Mouse (Mus musculus) heart, embryonic 16.5 days (tissue): ENCODE measurements around the gene Chsy1. TPM values are rescaled to one million over a fixed set of nuclear protein-coding genes. Genes with fewer than 3 reads are reported as not detected.

Source experiments
- ATAC-seq: fragments of 200-750 bp; cut with Nextera tagmentation; replicated peaks from 2 replicates; pipeline ENCODE4 v1.8.0; 2017; ENCODE audit warnings: moderate number of reproducible peaks; ENCODE audit not compliant: insufficient read depth, low FRiP score; ENCODE audit errors: extremely low read depth
- H3K27ac ChIP-seq: fragments of 300-500 bp; sonication (generic); 2 replicates; pipeline ENCODE4 v1.5.1; 2014; ENCODE audit warnings: mild to moderate bottlenecking, low read length, control low read depth, moderate library complexity
- H3K27me3 ChIP-seq: fragments of 300-500 bp; sonication (generic); 2 replicates; pipeline ENCODE4 v1.6.1; 2014; ENCODE audit warnings: low read length, mixed read lengths; ENCODE audit not compliant: control insufficient read depth, insufficient read depth
- H3K36me3 ChIP-seq: fragments of 300-500 bp; sonication (generic); 2 replicates; pipeline ENCODE4 v1.6.1; 2014; ENCODE audit not compliant: control insufficient read depth, insufficient read depth
- H3K4me1 ChIP-seq: fragments of 300-500 bp; sonication (generic); 2 replicates; pipeline ENCODE4 v1.6.1; 2014; ENCODE audit warnings: low read length, mixed read lengths; ENCODE audit not compliant: control insufficient read depth, insufficient read depth
- H3K4me2 ChIP-seq: fragments of 300-500 bp; sonication (generic); 2 replicates; pipeline ENCODE4 v1.6.1; 2014; ENCODE audit warnings: low read depth, mild to moderate bottlenecking, control low read depth, low read length
- H3K4me3 ChIP-seq: fragments of 300-500 bp; sonication (generic); 2 replicates; pipeline ENCODE4 v1.5.1; 2014; ENCODE audit warnings: mild to moderate bottlenecking, control low read depth, low read length
- H3K9ac ChIP-seq: fragments of 300-500 bp; sonication (generic); 2 replicates; pipeline ENCODE4 v1.6.1; 2014; ENCODE audit warnings: low read length, control low read depth
- H3K9me3 ChIP-seq: fragments of 300-500 bp; sonication (generic); replicated peaks from 2 replicates; pipeline ENCODE4 v1.6.1; 2016; ENCODE audit warnings: low read length; ENCODE audit not compliant: control insufficient read depth
- WGBS: fragments of 180-500 bp; shearing (Covaris S2); extraction: QIAGEN DNeasy Blood & Tissue Kit; methylation state at CpG from one replicate; pipeline ENCODE4 v1.1.7; 2014; 5-methylcytosine and 5-hydroxymethylcytosine counted together
- polyA plus RNA-seq: library from polyadenylated mRNA; unstranded; fragments of >200 nt; fragmentation: Nextera tagmentation; extraction: Ambion mirVana; gene quantifications from 2 replicates; pipeline ENCODE4 v1.2.1, GENCODE M21; 2015

The Chsy1 gene
- polyA plus RNA-seq, 1 experiment from 2014 or later = 10.8 TPM

DNA sequence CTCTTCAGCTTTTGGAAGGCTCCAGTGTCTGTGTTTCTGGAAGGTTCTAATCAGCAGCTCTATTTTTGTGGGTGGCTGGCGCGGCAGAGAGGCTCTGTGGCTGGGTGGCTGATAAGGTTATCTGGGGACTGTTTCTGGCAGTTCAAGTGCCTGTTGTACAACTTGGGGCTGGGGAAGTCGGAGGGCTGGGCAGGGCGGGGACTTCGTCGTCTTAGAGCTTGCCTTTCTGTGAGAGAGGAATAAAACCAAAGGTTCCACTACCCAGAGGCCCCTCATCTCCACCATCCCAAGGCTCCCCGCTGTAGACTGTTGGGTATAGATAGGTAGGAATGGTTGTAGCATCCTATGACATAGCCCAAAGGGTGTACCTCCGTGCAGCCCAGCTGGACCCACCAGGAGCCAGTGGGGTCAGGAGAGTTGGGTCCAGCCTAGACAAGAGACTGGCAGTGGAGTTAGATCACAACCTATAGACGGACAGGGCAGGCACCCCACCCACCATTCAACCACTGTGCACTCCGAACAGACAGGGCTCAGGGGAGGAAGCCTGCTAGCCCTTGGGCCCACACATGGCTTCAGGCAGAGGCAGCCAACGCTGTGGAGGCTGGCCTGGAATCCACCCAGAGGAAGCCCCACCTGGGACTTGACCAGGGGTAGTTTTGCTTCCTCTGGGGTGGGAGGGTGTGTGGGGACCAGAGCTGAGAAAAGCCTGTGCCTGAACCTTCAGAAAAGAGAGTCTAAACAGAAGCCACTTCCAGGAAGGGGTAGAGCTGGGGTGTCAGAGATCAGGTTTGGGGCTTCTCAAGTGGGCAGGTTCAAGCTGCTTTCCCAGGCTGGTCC lies 87.5 kb downstream of the Chsy1 start:
- Histone ChIP-seq H3K9ac (peak overlapping the region; percentile 57; the same call in 1 of the 2 replicates), H3K4me2 (peak overlapping the region; percentile 24), H3K27ac (peak overlapping the region; percentile 95), H3K27me3 (no peaks in the 10 kb centered on the region), H3K4me1 (peaks cover 55% of the 10 kb centered on the region), H3K36me3 (no peaks in the 10 kb centered on the region), H3K9me3 (no peaks in the 10 kb centered on the region), H3K4me3 (no peak overlapping the region)
- 17% methylated on average over 11 of the region's 11 CpGs for WGBS
- peak; percentile 83 for ATAC-seq

DNA sequence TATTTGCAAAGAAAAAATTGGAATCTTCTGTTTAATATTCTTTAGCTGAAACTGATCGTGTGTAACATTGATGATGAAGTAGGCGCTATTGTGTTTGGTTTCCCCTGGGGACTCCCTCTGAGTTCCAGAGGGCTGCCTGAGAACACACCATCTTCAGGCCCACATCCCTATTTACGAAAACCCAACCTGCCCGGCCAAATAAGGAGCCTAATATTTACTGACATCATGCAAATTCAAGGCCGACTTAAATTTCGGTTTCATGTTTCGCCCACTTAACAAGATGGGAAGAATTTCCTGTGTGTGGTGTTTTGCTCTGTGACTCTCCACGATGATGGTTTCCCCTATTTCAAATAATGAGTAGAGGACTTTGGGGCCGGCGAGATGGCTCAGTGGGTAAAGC lies 89.1 kb downstream of the Chsy1 start:
- peaks cover 55% of the 10 kb centered on the region for H3K4me1 ChIP-seq
- WGBS = 81% methylated on average over 10 of the region's 10 CpGs
- no peak for ATAC-seq
- H3K9me3 ChIP-seq = no peaks in the 10 kb centered on the region
- H3K27ac ChIP-seq = no peak overlapping the region
- no peak overlapping the region for H3K9ac ChIP-seq
- no peaks in the 10 kb centered on the region for H3K27me3 ChIP-seq
- no peak overlapping the region for H3K4me2 ChIP-seq
- H3K4me3 ChIP-seq = no peak overlapping the region
- H3K36me3 ChIP-seq = no peaks in the 10 kb centered on the region

DNA sequence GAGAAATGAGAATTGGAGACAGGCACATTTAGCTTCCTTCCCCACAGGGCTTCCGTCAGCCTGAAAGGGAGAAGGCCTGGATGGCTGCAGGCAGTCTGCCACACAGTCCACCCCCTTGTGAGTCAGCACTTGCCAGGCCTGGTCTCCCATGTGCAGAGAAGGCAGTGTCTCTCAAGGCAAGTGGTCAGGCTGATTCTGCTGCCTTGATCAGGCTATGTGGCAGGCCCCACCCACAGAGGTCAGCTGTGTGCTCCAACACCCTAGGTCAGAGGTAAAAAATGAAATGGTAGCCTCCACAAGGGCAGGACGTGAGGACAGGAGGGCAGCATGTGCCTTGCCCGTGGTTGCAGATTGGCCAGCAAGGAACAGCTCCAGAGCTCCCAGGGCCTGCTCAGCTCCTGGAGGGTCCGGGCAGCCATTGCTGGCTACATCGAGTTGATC lies 90.1 kb downstream of the Chsy1 start:
- peaks cover under 1% of the 10 kb centered on the region; the same call in 1 of the 2 replicates for H3K9me3 ChIP-seq
- H3K36me3 ChIP-seq = no peaks in the 10 kb centered on the region
- peak overlapping the region; percentile 33 for H3K27ac ChIP-seq
- no peak overlapping the region for H3K4me3 ChIP-seq
- WGBS = 64% methylated on average over 5 of the region's 5 CpGs
- H3K9ac ChIP-seq = no peak overlapping the region
- peaks cover 54% of the 10 kb centered on the region for H3K4me1 ChIP-seq
- H3K27me3 ChIP-seq = no peaks in the 10 kb centered on the region
- no peak for ATAC-seq
- no peak overlapping the region for H3K4me2 ChIP-seq

DNA sequence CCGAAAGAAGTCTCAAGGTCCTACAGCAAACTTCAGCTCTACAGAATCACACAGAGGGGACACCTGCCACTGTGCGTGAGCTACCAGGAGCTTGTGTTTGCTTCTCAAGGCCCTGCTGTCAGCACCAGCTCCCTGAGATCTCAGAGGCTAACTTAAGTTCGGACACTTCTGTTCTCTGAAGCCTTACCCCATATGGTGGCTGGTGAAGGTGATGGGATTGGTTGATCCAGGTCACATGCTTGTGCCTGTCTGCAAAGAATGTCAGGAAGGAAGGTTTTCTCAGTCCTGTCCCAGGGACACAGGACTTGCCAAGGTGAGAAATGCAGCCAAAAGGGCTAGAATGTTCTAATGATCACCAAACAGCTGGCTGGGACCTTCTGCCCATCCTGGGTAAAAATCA lies 91.1 kb downstream of the Chsy1 start:
- Histone ChIP-seq H3K27me3 (no peaks in the 10 kb centered on the region), H3K9me3 (peaks cover 4% of the 10 kb centered on the region), H3K9ac (no peak overlapping the region), H3K4me2 (no peak overlapping the region), H3K27ac (no peak overlapping the region), H3K4me3 (no peak overlapping the region), H3K36me3 (no peaks in the 10 kb centered on the region), H3K4me1 (peaks cover 44% of the 10 kb centered on the region)
- ATAC-seq = no peak
- 63% methylated on average over 3 of the region's 3 CpGs for WGBS

DNA sequence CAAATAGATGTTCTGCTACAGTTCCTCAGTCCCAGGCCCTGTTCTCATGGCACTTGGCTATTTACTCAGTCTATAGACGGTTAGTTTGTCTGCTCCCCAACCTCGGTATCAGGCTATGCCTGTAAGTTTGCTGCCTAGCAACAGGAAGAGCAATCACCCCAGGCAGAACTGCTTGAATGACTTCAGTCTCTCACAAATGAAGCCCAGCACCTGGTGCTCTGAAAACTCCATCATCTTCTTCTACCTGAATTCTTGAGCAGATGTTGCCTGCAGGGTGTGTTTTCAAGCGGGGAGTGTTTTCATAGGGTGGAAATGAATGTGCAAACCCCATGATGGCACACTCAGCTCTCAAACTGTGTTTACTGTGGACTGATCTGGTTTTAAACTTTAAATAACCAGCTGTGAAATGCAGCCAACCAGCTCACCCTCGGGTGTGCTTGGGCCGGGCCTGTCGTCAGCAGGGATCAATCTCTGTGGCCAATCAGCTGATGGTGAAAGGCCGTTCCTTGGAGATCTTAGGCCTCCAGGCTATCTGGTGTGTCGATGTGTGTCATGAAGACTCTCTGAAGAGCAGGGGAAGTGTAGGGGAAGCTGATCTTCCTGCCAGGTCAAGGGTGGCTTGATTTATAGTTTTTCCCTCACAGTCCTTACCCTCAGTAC lies 91.6 kb downstream of the Chsy1 start:
- 25% methylated on average over 8 of the region's 8 CpGs for WGBS

DNA sequence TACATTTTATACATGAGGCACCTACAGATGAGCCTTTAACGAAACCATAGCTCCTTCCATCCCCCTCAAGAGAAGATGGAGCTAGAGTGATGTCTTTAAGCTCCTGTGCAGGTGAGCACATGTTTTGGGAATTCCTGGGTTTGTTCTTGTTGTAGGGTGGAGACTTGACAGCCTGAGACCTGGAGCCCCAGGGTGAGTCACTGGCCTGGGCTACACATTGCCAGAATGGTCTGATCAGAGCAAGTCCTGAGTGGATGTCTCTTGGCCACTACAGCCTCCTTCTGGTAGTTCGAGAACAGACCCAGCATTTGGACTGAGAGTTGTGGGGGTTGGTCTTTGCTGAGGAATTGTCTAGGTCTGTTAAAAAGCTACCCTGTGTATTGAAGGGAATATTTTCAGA lies 92.3 kb downstream of the Chsy1 start:
- H3K4me3 ChIP-seq = no peak overlapping the region
- no peaks in the 10 kb centered on the region for H3K36me3 ChIP-seq
- 85% methylated on average over 2 of the region's 2 CpGs for WGBS
- H3K27ac ChIP-seq = no peak overlapping the region
- no peak overlapping the region for H3K9ac ChIP-seq
- no peak overlapping the region for H3K4me2 ChIP-seq
- peaks cover 4% of the 10 kb centered on the region for H3K9me3 ChIP-seq
- no peaks in the 10 kb centered on the region for H3K27me3 ChIP-seq
- peaks cover 34% of the 10 kb centered on the region for H3K4me1 ChIP-seq
- ATAC-seq = no peak

More for the DNA sequence above, 91.6 kb downstream of the Chsy1 start:
- no peak for ATAC-seq
- Histone ChIP-seq H3K9ac (no peak overlapping the region), H3K4me2 (no peak overlapping the region), H3K27me3 (no peaks in the 10 kb centered on the region), H3K4me1 (peaks cover 39% of the 10 kb centered on the region), H3K36me3 (no peaks in the 10 kb centered on the region), H3K27ac (peak overlapping the region; percentile 11; the same call in 1 of the 2 replicates), H3K4me3 (no peak overlapping the region), H3K9me3 (peaks cover 4% of the 10 kb centered on the region)

DNA sequence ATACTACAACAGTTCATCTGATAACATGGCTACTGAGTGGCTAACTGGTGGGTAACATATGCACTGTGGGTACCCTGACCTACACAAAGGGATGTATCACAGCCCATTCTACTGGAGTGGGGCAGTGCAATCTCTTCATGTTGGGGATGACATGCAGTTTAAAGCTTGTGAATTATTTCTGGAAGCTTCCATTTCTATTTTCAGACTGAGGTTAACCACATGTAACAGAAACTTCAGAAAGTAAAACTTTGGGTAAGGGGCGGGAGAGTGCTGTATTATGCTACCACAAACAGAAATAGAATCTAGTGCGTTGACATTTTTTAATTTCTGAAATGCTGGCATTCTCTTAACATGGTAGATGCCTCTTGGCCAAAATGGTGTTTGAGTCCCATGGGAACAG lies 100.6 kb downstream of the Chsy1 start:
- no peak for ATAC-seq
- WGBS = 74% methylated on average over 2 of the region's 2 CpGs
- no peak overlapping the region for H3K9ac ChIP-seq
- H3K4me1 ChIP-seq = peaks cover 2% of the 10 kb centered on the region; the same call in 1 of the 2 replicates
- no peak overlapping the region for H3K4me2 ChIP-seq
- H3K9me3 ChIP-seq = peaks cover 7% of the 10 kb centered on the region
- H3K27me3 ChIP-seq = no peaks in the 10 kb centered on the region
- H3K36me3 ChIP-seq = no peaks in the 10 kb centered on the region
- H3K4me3 ChIP-seq = no peak overlapping the region
- H3K27ac ChIP-seq = no peak overlapping the region

DNA sequence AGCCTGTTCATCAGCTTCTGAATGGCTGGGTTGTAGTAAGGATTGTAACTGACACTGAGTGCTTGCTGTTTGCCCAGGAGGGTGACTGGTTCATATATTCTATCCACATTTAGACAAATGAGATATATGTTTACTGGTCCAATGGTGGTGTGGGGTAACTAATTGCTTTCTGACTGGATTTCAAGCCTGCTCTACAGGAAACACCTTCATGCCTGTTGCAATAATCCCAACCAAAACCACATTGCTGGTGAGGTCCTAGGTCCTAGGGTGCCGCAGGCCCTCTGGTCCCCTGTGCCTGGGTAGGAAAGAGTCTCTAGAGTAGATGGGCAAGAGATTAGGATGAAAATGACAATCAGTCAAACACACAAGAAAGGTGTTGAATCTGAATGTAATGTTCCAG lies 103.6 kb downstream of the Chsy1 start:
- ATAC-seq = no peak
- no peak overlapping the region for H3K9ac ChIP-seq
- no peak overlapping the region for H3K4me3 ChIP-seq
- no peaks in the 10 kb centered on the region for H3K9me3 ChIP-seq
- WGBS = 81% methylated on average over 1 of the region's 1 CpGs
- H3K27ac ChIP-seq = no peak overlapping the region
- no peaks in the 10 kb centered on the region for H3K36me3 ChIP-seq
- no peaks in the 10 kb centered on the region for H3K27me3 ChIP-seq
- no peak overlapping the region for H3K4me2 ChIP-seq
- H3K4me1 ChIP-seq = peaks cover 11% of the 10 kb centered on the region

DNA sequence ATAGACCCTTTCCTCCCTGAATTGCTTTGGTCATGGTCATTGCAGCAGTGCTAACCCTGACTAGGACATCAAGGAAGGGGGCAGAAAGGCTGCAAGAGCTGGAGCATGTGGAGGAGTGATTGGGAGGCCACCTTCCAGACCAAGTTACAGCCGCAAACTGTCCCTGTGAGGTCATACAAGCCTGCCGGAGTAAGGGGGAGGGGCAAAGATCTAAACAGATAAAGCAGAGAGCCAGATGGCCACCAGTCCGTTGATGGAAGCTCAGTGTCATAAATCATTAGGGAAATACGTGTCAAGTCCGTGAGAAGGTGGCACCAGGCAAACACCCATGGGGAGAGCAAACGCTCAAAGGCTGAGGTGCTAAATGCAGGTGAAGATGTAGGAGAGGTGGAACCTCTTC lies 105.2 kb downstream of the Chsy1 start:
- Histone ChIP-seq H3K36me3 (no peaks in the 10 kb centered on the region), H3K27ac (no peak overlapping the region), H3K27me3 (no peaks in the 10 kb centered on the region), H3K4me3 (no peak overlapping the region), H3K4me1 (peaks cover 27% of the 10 kb centered on the region), H3K9me3 (no peaks in the 10 kb centered on the region), H3K4me2 (no peak overlapping the region), H3K9ac (no peak overlapping the region)
- 67% methylated on average over 6 of the region's 6 CpGs for WGBS
- no peak for ATAC-seq
